Mouse (Mus musculus) brain, embryonic 14.5 days (tissue): ENCODE measurements around the gene Kif1c.

ENCODE experiments used
- CTCF ChIP-seq: fragments of 200-500 bp; IDR thresholded peaks from 2 replicates; pipeline ENCODE4 v1.5.1; 2012; ENCODE audit warnings: inconsistent platforms, mild to moderate bottlenecking, moderate library complexity, borderline replicate concordance; ENCODE audit not compliant: insufficient read depth, insufficient read length; ENCODE audit errors: extremely low read depth
- POLR2A ChIP-seq: fragments of 200-500 bp; IDR thresholded peaks from 2 replicates; pipeline ENCODE4 v1.6.1; 2012; ENCODE audit warnings: mild to moderate bottlenecking, inconsistent platforms, borderline replicate concordance; ENCODE audit not compliant: poor library complexity, insufficient read depth, insufficient read length, severe bottlenecking; ENCODE audit errors: extremely low read depth

GRCm38 (mm10) chr11:70745636-70746035 lies 45.3 kb downstream of the Kif1c start:
- TF ChIP-seq CTCF: no peak
- no peak for TF ChIP-seq POLR2A
